Mouse (Mus musculus) erythroblast, adult 5-6 weeks (primary cell): ENCODE measurements at regions not wholly inside any gene's neighbourhood (a gene's known extent, or its start where the extent isn't known, plus 50 kb on each side); places are given as distances from the start of the nearest gene placed in this dataset.
A peak's percentile ranks its signal among the peaks of the same experiment; 100 is the strongest.

Experiments used
- ATAC-seq: replicated peaks from 2 replicates; pipeline ENCODE4 v1.8.0; 2016; ENCODE audit warnings: moderate number of reproducible peaks, mild to moderate bottlenecking, moderate TSS enrichment, inconsistent platforms; ENCODE audit not compliant: poor library complexity, low FRiP score, severe bottlenecking

DNA sequence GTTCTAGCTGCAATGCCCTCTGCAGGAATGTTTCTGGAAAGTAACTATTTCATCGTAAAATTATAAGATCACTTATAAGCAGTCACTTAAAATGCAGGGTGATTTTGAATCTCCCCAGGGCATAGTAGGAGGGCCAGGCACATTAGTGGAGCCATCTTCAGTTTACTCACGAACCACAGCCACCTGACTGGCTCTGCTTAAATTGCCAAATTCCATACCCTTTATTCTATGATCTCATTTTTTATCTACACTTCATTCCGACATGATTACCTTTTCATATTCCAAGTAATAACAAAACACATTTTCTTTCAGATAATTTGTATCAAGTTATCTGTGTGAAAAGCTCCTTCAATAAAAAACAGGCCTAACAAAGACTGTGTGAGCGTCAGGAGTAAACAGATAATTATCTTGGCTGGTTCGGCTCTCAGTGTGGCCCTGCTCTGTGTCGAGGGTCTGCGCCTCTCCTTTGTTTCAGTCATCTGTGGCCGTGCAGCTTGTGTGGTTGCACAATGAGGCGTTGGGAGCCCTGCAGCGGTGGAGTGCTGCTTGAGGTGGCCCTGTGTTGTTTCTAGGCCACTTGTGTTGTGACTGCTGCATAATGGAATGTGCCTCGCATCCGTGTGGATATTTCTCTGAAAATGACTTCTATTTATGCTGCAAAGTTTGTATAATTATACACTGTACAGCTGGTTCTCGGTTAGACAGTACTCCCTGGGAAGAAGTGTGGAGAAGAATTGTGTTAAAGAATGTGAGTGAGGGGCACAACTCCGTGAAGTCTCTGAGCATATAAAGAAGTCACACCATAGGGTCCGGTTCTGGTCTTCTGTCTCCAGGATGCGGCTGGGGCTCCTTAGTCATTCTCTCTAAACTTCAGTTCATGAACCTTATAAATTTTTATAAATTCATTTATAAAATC lies 212.1 kb downstream of the Cdh26 start:
- no peak for ATAC-seq

DNA sequence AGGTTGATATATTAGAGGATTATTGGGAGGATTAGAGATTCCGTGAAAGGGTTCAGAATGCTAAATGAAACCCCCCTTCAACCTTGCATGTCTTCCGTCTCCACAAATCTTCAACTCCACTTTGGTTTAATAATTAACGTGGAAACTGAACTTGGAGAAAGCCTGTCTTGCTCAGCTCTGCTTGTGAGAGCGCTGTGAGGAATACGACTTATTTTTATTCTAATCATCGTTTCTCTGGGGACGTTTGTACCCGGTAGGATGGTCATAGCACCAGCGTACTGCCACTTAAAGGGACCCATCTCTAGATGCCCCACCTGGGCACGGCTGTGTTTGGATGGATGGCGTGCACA lies 212.7 kb downstream of the Cdh26 start:
- ATAC-seq = no peak

DNA sequence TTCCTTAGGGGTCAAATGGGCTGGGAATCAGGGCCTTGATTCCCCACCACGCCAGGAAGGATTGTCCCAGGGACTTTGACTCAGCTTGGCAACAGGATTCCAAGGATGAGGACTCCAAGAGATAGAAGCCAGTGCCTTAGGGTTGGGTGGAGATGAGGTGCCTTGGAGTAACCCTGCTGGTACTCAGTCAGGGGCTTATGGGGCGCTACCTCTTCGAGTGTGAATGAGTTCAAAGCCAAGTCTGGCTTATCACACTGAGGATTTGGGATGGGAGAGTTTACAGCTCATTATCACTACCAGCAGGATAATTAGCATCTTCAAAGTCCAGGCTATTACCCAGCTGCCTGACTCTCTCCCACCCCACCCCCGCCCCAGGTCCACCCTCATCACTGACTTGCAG lies 213.5 kb downstream of the Cdh26 start:
- no peak for ATAC-seq

DNA sequence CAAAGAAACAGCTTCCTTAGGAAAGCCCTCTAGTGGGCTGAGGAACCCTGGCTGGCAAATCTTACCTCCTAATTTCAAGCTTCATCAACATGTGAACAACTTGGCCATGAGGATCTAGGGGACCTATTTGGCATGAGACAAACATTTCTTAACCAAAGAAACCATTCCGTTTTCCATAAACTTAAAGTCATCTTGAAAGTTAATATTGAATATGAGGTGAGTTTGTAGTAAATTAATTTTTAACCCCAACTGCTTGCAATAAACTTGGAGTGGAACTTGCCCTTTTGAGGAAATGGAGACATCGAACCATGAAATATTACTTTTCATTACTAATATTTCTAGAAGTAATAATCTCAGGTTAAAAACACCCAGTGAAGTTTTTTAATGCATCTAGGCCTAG lies 229.7 kb downstream of the Cdh26 start:
- no peak for ATAC-seq

DNA sequence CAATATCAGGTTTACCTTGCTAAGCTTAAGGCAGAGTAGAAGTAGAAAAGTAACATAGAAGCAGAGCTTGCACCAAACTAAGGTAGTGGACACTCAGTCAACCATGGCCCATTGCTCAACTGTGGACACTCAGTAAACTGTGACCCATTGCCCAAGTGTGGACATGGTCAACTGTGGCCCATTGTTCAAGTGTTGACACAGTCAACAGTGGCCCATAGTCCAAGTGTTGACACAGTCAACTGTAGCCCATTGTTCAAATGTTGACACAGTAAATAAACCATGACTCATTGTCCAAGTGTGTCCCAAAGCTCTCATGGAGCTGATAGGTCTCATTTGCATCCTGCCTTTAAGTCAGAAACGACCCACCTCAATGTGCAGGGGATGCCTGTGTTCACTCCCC lies 232.1 kb downstream of the Cdh26 start:
- no peak for ATAC-seq

DNA sequence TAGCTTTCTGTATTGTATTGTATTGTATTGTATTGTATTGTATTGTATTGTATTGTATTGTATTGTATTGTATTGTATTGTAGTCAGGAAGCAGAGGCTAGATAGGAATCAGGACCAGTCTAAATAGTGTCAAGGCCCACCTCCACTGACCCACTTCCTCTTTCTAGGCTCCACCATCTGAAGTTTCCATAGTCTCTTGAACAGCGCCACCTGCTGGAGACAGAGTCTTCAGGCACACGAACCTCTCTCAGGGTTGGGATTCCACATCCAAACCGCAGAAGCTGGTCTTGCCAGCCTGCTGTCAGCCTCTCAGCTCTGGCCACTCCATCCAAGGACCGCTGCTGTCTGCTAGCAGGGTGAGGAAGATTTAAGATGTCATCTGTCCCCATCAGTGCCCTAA lies 234.6 kb downstream of the Cdh26 start:
- peak; percentile 52; the same call in 1 of the 2 replicates for ATAC-seq

DNA sequence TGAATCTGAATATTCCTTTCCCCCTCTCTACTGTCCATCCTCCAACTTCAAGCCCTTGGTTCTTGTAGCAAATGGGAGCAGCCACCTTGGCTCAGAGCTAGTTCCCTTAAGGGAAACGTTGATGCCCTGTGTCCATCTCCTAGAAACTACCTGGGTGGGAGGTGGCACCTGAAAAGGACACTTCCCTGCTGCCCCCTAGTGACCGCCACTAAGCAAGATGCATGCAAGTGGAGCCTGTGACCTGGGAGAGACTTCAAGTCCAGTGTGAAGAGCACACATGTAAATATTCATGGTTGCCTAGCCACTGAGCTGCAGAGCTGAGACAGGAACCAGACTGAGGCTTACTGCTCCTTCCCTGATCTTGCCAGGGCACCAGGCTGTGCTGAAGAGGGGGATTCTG lies 238.1 kb downstream of the Cdh26 start:
- no peak for ATAC-seq

DNA sequence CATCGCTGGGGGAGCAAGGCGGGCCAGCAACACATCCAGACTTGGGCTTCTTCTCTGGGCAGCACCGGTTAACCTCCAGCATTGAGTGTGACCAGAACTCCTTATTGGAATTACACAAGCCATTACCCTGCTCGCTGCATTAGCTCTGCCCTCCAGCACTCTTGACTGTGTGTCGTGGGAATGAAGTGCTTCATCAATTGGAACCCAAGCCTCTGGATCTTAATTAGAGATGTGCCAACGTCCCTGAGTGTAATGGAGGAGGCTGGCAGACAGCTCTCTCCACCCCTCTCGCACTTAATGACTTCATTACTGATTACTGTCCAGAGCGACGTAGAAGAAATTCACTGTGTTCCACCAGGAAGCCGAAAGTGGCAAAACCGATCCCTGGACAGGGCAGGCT lies 240.6 kb downstream of the Cdh26 start:
- ATAC-seq = no peak

DNA sequence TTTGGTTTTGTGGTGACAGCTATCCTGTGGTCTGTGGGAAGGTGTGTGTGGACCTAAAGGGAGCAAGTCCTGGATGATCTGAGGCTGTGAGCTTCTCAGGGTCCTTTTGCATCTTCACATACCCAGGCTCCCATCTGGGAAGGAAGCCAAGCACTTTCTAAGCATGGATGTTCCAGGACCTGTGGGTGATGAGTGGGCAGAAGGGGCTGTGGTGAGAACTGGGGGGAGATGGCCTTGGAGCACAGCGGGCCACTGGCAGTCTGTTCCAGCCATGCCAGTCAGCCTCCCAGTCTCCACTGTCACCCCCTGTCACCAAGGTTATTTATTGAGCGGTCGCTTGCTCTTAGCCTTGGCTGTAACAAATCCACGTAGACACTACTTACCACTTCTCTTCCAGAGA lies 243.3 kb downstream of the Cdh26 start:
- ATAC-seq = no peak

DNA sequence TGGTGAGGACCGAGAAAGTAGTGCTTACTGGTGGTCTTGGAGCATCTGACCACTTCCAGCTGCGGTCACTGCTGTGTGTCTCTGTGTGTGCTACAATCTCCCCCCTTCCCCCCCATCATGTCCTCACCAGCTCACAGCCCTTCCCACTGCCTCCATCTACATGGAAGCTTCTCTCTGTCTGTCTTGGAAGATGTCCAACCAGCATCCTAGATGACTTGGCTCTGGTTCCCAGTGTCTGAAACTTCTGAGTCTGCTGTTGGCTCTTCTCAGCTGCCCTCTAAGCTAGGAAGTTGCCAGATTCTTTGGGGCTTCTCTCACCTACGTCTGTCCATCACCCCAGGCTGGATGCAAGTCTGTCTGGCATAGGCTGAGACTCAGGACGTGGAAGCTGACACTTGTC lies 244.3 kb downstream of the Cdh26 start:
- no peak for ATAC-seq

DNA sequence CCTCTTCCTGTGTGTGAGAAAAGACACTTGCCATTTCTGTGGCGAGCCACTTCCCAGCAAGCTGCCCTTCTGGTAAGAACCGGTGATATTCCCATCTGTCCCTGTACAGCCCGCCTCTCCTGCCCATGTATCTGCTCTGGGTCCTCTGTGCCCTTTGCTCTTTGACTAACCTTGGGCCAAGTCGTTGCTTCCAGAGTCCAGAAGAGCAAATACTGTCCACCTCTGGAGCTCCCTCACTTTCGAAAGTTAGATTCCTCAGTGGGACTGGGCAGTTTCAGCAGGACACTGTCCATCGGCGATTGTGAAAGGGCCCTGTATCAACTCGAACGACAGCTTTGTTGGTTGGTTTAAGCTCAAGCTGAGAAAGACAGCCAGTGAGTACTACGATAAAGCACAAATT lies 246.6 kb downstream of the Cdh26 start:
- no peak for ATAC-seq

DNA sequence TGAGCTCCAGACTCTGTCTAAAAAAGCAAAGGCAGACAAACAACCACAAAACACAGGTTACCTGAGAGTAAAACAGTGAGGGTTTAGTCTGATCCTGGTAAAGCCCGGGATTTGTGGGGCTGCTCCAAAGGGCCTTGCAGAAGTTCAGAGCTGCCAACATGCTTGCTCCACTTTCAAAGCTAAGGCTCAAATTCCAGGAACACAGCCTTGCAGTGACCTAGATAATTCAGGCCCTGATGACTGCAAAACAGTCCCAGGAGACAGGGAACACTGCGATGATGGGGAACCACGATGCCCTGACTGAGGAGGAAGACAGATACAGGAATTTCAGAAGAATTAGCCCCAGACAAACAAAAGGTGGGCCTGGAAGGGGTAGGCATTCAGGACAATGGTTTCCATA lies 250.0 kb downstream of the Cdh26 start:
- no peak for ATAC-seq

DNA sequence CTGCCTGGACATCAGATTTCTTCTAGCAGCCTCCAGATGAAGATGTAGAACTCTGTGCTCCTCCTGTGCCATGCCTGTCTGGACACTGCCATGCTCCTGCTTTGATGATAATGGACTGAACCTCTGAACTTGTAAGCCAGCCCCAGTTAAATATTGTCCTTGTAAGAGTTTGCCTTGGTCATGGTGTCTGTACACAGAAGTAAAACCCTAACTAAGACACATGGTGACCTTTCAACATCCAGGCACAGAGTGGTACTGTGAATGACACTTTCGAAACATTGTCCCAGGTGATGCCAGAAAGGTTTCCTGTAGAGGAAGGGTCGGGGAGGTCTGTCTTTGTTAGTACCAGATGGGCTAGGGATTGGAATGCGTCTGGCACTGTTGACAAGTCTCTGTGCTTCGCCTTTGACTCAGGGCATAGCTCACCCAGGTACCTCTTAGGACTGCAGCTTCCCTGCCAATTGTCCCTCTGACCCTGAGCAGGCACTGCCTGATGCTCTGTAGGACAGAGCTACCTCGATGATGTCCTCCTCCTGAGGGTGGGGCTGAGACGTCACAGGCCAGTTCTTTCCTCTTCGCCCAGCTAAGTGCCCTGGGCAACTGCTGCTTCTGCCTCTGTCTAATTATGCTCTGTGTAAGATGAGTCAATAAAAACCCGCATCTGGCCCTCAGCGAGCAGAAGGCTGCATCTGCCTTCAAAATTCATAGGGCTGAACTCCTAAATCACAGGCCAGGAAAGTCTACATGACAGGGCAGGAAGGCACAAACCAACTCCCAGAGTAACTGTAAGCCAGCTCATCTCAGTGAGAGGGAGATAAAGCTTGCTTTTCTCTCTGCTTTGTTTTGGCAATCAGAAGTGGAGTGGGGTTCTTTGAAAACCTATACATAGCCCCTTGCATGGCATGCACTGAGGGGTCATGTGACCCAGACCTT lies 254.0 kb downstream of the Cdh26 start:
- no peak for ATAC-seq

DNA sequence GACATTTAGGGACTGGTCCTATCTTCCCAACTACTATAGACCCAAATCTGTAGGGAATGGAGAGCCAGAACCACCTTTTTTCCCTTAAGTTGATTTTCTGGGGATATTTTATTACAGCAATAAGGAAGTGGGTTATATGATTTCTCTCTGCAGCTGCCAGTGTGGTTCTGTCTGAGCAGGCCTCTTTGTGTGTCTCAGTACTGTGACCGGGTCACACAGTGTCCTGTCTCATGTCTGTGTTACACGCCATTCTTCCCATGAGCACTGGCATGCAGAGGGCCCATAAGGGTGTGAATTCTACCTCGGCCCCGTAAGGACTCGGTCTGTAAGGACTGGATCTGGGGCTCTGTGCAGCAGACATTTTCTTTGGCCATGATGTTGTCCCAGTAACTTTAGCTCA lies 254.9 kb downstream of the Cdh26 start:
- no peak for ATAC-seq

DNA sequence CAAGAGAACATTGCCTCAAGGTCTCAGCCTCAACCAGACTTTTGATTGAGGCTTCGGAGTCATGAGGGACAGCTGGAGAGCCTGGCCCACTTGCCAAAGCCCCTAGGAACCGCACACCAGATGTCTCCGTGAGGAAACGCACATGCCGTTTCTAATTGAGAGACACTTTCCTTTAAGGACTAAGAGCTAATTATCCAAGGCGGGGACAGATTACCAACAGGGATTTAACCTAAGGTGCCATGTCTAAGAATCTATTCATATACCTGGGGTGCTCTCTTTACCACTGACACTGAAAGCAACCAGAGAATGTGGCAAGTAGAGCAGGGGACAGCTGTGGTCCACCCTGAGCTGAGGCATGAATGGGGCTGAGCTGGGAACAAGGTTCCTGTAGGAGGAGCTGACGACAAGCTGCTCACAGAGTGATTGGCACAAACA lies 255.9 kb downstream of the Cdh26 start:
- ATAC-seq = no peak

DNA sequence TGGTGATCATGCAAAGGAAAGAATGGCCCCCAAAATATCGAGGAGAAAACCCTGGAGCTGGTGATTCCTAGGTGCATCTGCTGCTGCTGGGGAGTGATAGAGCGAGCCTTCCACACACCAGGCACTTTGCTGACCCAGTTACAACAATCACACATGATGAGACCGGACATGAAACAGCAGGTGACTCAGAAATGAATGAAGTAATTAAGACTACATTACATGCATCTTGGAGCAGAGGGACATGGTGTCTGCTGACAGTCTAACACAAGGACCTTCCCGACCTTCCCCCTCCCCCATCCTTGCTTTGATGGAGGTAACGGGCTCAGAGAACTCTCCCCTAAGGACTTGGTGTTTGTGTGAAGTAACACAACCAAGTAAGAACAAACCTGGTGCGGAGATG lies 258.3 kb downstream of the Cdh26 start:
- no peak for ATAC-seq

DNA sequence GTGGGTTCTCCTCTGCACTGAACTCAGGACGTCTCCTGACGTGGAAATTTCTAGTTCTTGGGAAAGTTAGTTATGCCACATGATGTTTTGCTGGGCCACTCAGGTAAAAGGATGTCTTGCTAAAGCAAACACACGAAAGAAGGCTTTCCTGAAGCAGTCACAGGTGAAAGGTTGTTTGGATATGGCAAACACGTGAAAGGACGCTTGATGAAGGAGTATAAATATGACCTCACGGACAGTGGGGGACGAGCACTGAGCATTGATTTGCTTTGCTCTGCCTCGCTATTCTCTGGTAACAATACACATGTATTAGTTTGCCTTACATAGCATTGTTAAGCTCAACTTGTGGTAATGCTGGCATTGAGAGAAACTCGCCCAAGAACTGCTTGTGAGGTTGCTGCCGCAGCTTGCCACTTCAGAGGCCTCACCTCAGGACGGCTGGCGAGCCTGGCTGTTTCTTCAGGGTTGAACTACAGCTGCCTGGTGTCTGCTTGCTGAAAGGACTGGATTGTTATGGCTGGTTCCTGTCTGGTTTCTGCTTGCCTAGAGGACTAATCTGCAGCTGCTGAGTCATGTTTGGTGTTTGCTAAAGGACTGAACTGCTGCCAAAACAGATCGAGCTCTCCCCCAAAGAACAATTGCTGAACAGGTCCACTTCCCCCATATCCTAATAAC lies 261.0 kb downstream of the Cdh26 start:
- ATAC-seq = no peak

DNA sequence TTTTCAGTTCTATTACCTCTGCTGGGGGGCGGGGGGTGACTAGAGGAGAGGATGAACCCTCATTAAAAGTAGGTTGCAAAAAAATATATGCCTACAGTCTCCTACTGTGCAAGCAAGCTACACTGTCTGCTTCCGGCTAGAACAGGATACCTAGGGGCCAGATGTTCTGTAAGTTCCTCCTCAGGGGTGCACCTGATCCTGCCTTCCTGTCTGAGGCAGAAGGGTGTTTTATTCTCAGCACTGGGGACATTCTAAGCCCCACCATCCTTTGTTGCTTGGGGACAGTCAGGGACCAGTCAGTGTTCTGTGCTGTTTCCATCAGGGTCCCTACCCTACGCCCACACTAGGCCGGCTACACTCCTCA lies 261.5 kb downstream of the Cdh26 start:
- ATAC-seq = no peak

DNA sequence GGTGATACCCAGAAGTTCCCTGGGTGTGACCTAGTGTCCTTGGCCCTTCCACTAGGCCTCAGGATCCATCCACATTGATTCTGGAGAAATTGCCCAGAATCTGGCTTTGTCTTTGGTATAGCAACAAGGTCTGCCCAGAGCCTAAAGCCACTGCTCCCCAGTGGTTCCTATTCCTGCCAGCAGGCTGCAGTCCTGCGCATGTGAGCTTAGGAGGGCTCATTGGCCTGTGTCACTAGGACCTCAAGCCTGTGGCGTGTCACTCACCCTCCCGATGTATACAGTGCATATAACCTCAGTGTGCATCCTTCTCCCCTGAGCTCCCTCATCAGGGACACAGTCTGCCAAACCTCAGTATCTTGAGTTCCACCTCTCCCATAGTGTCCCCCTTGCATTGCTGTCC lies 261.9 kb downstream of the Cdh26 start:
- ATAC-seq = no peak

DNA sequence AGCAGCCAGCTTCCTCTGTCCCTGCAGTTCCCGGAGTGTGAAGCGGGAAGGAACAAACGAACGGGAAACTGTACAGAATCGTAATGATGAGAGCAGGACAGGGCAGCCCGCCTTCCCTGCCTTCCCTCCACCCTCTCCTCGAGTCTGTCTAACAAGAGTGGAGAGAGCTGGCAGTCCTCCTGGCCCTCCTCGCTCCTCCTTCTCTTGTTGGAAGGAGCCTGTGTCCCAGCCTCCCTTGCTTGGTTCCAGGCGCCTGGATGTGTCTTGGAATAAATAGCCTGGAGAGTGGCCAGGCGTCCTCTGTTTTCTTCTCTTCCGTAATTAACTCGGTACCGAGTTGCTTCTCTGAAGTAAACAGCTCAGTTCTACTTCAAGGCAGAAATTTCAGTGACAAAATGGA lies 268.3 kb downstream of the Cdh26 start:
- no peak for ATAC-seq

DNA sequence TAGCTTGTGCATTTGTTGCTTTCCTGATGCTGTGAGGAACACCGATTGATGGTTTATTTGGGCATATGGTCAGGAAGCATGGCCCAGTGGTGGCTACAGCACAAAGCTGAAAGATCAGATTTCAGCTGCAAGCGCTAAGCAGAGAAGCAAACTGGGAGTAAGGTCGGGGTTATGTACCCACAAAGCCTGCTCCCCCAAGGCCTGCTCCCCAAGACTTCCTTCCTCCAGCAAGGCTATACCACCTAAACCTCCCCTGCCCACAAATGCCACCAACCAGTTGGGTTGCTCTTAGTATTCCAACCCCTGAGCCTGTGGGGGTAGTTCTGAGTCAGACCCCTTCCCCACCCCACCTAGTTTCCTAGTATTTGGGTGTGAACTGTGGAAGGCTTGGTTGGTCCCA lies 270.5 kb downstream of the Cdh26 start:
- no peak for ATAC-seq
